Mouse (Mus musculus) limb, embryonic 14.5 days (tissue): ENCODE measurements at regions not wholly inside any gene's neighbourhood (a gene's known extent, or its start where the extent isn't known, plus 50 kb on each side); places are given as distances from the start of the nearest gene placed in this dataset.

ENCODE experiments used
- ATAC-seq: fragments of 200-750 bp; cut with Nextera tagmentation; 2 replicates; pipeline ENCODE4 v1.8.0; 2017; ENCODE audit warnings: low read depth, moderate number of reproducible peaks, moderate TSS enrichment; ENCODE audit not compliant: low FRiP score
- DNase-seq: peaks from one replicate; pipeline ENCODE4 v3.0.0-alpha.2; 2015; ENCODE audit warnings: low spot score
- H3K27ac ChIP-seq: fragments of 300-500 bp; sonication (generic); replicated peaks from 2 replicates; pipeline ENCODE4 v1.5.1; 2014; ENCODE audit warnings: low read depth, mild to moderate bottlenecking, low read length, moderate library complexity, mixed read lengths
- H3K27me3 ChIP-seq: fragments of 300-500 bp; sonication (generic); 2 replicates; pipeline ENCODE4 v1.6.1; 2014; ENCODE audit warnings: low read length, mixed read lengths; ENCODE audit not compliant: control insufficient read depth, insufficient read depth
- H3K36me3 ChIP-seq: fragments of 300-500 bp; sonication (generic); 2 replicates; pipeline ENCODE4 v1.6.1; 2014; ENCODE audit warnings: mild to moderate bottlenecking, low read length, moderate library complexity, mixed read lengths; ENCODE audit not compliant: control insufficient read depth, insufficient read depth
- H3K4me1 ChIP-seq: fragments of 300-500 bp; sonication (generic); 2 replicates; pipeline ENCODE4 v1.6.1; 2014; ENCODE audit warnings: antibody characterized with exemption, low read length, mixed read lengths; ENCODE audit not compliant: control insufficient read depth, insufficient read depth
- H3K4me2 ChIP-seq: fragments of 300-500 bp; sonication (generic); replicated peaks from 2 replicates; pipeline ENCODE4 v1.6.1; 2014; ENCODE audit warnings: low read depth, mild to moderate bottlenecking, low read length, moderate library complexity; ENCODE audit not compliant: severe bottlenecking
- H3K4me3 ChIP-seq: fragments of 300-500 bp; sonication (generic); replicated peaks from 2 replicates; pipeline ENCODE4 v1.5.1; 2014; ENCODE audit warnings: low read length
- H3K9ac ChIP-seq: fragments of 300-500 bp; sonication (generic); 2 replicates; pipeline ENCODE4 v1.6.1; 2014; ENCODE audit warnings: mild to moderate bottlenecking, low read depth, low read length, moderate library complexity; ENCODE audit not compliant: severe bottlenecking
- H3K9me3 ChIP-seq: fragments of 300-500 bp; sonication (generic); 2 replicates; pipeline ENCODE4 v1.6.1; 2016; ENCODE audit warnings: low read length; ENCODE audit not compliant: control insufficient read depth
- POLR2A ChIP-seq: fragments of 200-500 bp; IDR thresholded peaks from 2 replicates; pipeline ENCODE4 v1.8.0; 2012; ENCODE audit warnings: inconsistent platforms, mild to moderate bottlenecking, moderate library complexity, borderline replicate concordance; ENCODE audit not compliant: insufficient read depth, insufficient read length; ENCODE audit errors: extremely low read depth
- WGBS: fragments of 180-500 bp; shearing (Covaris S2); extraction: QIAGEN DNeasy Blood & Tissue Kit; methylation state at CpG from one replicate; pipeline ENCODE4 v1.1.7; 2014; 5-methylcytosine and 5-hydroxymethylcytosine counted together

DNA sequence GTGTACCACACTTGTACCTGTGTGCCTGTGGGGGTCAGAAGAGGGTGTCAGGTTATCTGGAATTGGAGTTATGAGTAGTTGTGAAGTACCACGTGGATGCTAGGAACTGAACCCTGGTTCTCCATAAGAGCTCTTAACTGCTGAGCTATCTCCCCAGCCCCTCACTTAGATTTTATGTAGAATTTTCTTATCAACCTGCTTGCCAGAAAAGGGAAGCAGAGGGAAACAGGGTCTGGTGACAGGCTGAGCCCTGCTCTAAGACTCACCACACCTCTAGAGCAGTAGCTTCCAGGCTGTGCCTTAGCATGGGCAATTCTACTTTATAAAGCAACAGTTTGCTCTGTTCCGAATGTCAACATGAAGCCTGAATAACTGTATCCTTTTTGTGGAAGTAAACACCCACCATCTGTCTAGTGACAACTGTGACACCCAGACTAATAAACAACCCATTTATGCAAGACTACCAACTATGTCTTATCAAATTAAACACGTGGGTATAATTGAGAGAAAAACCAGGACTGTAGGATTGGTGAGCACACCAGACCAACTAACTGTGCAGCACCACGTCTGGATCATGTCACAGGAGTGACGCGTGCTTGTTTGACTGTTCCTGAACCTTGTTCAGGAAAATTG, 70.8 kb downstream of the Cd24a start:
- Histone ChIP-seq H3K9me3 (no peaks in the 10 kb centered on the region), H3K4me3 (no peak overlapping the region), H3K4me1 (no peaks in the 10 kb centered on the region), H3K9ac (no peak overlapping the region), H3K27ac (no peak overlapping the region), H3K27me3 (no peaks in the 10 kb centered on the region), H3K36me3 (no peaks in the 10 kb centered on the region), H3K4me2 (no peak overlapping the region)
- DNase-seq (no peak), ATAC-seq (no peak)
- 56% methylated on average over 6 of the region's 6 CpGs for WGBS
- TF ChIP-seq POLR2A = no peak

GRCm38 (mm10) chr10:43650449-43650848, 72.4 kb downstream of the Cd24a start:
- no peak overlapping the region for H3K4me3 ChIP-seq
- 75% methylated on average over 1 of the region's 1 CpGs for WGBS
- peaks cover 4% of the 10 kb centered on the region; the same call in 1 of the 2 replicates for H3K4me1 ChIP-seq
- H3K4me2 ChIP-seq = no peak overlapping the region
- no peaks in the 10 kb centered on the region for H3K9me3 ChIP-seq
- no peak overlapping the region for H3K9ac ChIP-seq
- H3K27me3 ChIP-seq = no peaks in the 10 kb centered on the region
- no peak for ATAC-seq
- no peaks in the 10 kb centered on the region for H3K36me3 ChIP-seq
- no peak for DNase-seq
- no peak for TF ChIP-seq POLR2A
- no peak overlapping the region for H3K27ac ChIP-seq

DNA sequence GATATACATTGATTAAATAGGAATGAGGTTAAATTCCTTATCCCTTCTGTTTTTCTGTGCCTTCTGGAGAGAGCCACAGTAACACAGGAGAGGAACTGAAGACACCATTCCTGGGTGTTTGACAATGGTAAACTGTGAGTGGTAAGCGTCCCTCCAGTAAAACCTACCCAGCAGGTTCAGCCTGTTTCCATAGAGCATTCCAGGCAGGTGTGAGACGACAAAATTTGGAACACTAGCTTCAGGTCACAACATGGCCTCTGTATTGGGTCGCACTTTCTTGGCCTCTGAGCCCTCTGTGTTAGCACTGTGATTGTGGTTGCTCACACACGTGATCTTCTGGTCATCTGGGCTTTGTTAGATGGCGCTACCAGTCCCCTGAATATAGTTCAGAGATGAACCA, 73.4 kb downstream of the Cd24a start:
- H3K9ac ChIP-seq = no peak overlapping the region
- H3K36me3 ChIP-seq = no peaks in the 10 kb centered on the region
- no peak overlapping the region for H3K4me3 ChIP-seq
- ATAC-seq (no peak), DNase-seq (peak; percentile 31)
- no peak for TF ChIP-seq POLR2A
- H3K27me3 ChIP-seq = no peaks in the 10 kb centered on the region
- no peaks in the 10 kb centered on the region for H3K9me3 ChIP-seq
- WGBS = 78% methylated on average over 5 of the region's 5 CpGs
- H3K4me1 ChIP-seq = peaks cover 6% of the 10 kb centered on the region; the same call in 1 of the 2 replicates
- no peak overlapping the region for H3K4me2 ChIP-seq
- no peak overlapping the region for H3K27ac ChIP-seq

DNA sequence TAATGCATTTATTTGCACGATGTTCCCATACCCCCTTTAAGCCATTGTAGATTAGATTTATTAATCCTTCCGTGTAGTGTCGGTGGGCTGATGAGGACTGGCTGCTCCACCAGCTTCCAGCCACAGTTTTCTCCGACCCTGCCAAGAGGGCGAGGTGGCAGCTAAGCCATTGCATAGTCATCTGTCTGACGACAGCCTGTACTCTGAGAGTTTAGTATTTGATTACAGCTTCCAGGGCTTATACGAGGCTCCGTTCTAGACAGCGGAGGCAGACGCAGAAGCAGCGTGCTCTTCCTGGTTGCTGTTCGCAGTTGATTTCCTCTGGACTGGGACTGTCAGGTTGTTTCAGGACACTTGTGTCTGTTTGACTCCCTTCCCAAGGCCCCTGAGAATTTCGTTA, 73.8 kb downstream of the Cd24a start:
- WGBS = 77% methylated on average over 13 of the region's 13 CpGs
- Histone ChIP-seq H3K4me2 (no peak overlapping the region), H3K36me3 (no peaks in the 10 kb centered on the region), H3K4me1 (peaks cover 6% of the 10 kb centered on the region; the same call in 1 of the 2 replicates), H3K27ac (no peak overlapping the region), H3K9me3 (no peaks in the 10 kb centered on the region), H3K9ac (no peak overlapping the region), H3K27me3 (no peaks in the 10 kb centered on the region), H3K4me3 (no peak overlapping the region)
- TF ChIP-seq POLR2A = no peak
- ATAC-seq = no peak
- no peak for DNase-seq

GRCm38 (mm10) chr10:43655082-43655671, 77.1 kb downstream of the Cd24a start:
- Histone ChIP-seq H3K4me1 (peaks cover 6% of the 10 kb centered on the region; the same call in 1 of the 2 replicates), H3K36me3 (no peaks in the 10 kb centered on the region), H3K4me2 (no peak overlapping the region), H3K9ac (no peak overlapping the region), H3K4me3 (no peak overlapping the region), H3K9me3 (no peaks in the 10 kb centered on the region), H3K27ac (no peak overlapping the region), H3K27me3 (no peaks in the 10 kb centered on the region)
- TF ChIP-seq POLR2A = no peak
- ATAC-seq (no peak), DNase-seq (no peak)
- 28% methylated on average over 8 of the region's 8 CpGs for WGBS

DNA sequence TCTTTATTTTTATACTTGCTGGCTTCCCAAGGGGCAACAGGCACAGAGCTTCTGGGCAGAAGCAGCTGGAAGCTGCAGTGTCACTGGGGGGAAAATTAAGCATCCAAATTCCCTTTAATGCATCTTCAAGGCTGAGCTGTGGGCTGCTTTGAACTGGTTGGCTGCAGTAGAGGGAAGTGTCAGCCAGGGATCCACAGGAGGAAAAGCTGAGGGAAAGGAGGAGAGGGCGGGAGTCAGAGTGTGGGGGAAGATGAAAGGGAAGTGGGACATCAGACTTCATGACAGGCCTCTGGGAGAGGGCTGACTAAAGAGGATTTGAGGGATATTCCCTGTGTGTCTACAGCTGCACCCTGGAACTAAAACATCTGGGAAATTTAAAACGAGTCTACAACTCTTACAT, 77.6 kb downstream of the Cd24a start:
- no peak overlapping the region for H3K4me2 ChIP-seq
- H3K27ac ChIP-seq = no peak overlapping the region
- no peak for ATAC-seq
- H3K36me3 ChIP-seq = no peaks in the 10 kb centered on the region
- no peak for DNase-seq
- H3K4me1 ChIP-seq = peaks cover 6% of the 10 kb centered on the region; the same call in 1 of the 2 replicates
- no peak overlapping the region for H3K9ac ChIP-seq
- 29% methylated on average over 2 of the region's 2 CpGs for WGBS
- no peaks in the 10 kb centered on the region for H3K27me3 ChIP-seq
- H3K9me3 ChIP-seq = no peaks in the 10 kb centered on the region
- no peak overlapping the region for H3K4me3 ChIP-seq
- no peak for TF ChIP-seq POLR2A
